Comparison of ENCODE assay signal across 12 mouse cellular contexts in the genomic region with DNA sequence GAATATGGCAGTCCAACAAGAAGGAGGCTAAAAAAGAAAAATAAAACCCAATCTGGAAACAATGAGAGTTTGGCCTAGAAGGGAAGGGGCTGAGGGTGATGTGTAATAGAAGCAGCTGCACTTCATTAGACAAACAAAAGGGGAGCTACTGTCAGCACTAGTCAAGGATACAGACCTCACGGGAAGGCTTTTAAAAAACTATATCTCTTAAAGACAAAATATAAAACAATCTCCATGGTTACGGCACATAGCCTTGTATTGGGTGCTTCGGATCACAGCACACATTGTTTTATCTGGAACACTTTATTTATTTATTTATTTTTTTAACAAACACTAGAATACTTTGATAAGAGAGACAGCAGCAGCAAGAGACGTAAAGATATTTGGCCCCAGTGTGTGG.
"Had no signal": no experiment of that assay in that cellular context is flagged by ENCODE, and none has a peak within 500 bp of the region (broad histone marks: within the 10 kb centered on the region; RNA-seq: fewer than 3 reads in every experiment).

No protein-coding gene starts in this region.

- H3K4me2 ChIP-seq: limb, embryonic 12.5 days; liver, embryonic 13.5 days had no signal

- ATAC-seq: liver, postnatal 0 days; midbrain, embryonic 16.5 days had no signal

- H3K4me1 ChIP-seq: limb, embryonic 12.5 days; liver, embryonic 13.5 days had no signal

- H3K9ac ChIP-seq: limb, embryonic 12.5 days; liver, embryonic 13.5 days; liver, postnatal 0 days had no signal

- H3K27me3 ChIP-seq: limb, embryonic 12.5 days; liver, embryonic 13.5 days had no signal

- H3K9me3 ChIP-seq: limb, embryonic 12.5 days; liver, embryonic 13.5 days had no signal

- DNase-seq: kidney, adult 8-10 months; kidney, postnatal 10 days; kidney, postnatal 4 days; liver; liver, embryonic 13.5 days; liver, postnatal 0 days; lung, postnatal 36 days; right cerebral cortex, postnatal 14 days; thymus, postnatal 36 days had no signal

- H3K4me3 ChIP-seq: layer of hippocampus, adult 2 months; limb, embryonic 12.5 days; liver, embryonic 13.5 days had no signal

- H3K27ac ChIP-seq: layer of hippocampus, adult 2 months; limb, embryonic 12.5 days; liver, embryonic 13.5 days had no signal

- H3K36me3 ChIP-seq: limb, embryonic 12.5 days; liver, embryonic 13.5 days had no signal
